In genomic region chr15:53006844-53007243, GRCm38 (mm10) we compare ENCODE assay signal across 28 mouse cellular contexts.
"Had no signal": no experiment of that assay in that cellular context is flagged by ENCODE, and none has a peak within 500 bp of the region (broad histone marks: within the 10 kb centered on the region; RNA-seq: fewer than 3 reads in every experiment).

No protein-coding gene starts in this region.

- H3K27ac ChIP-seq: embryonic facial prominence, embryonic 10.5 days; embryonic facial prominence, embryonic 12.5 days; embryonic facial prominence, embryonic 13.5 days; embryonic facial prominence, embryonic 15.5 days; forebrain, embryonic 10.5 days; forebrain, embryonic 12.5 days; forebrain, embryonic 13.5 days; forebrain, embryonic 15.5 days; gastrocnemius, adult 2 months; heart, adult 2 months had no signal

- H3K4me1 ChIP-seq: embryonic facial prominence, embryonic 10.5 days; embryonic facial prominence, embryonic 12.5 days; embryonic facial prominence, embryonic 13.5 days; embryonic facial prominence, embryonic 15.5 days; forebrain, embryonic 10.5 days; forebrain, embryonic 12.5 days; forebrain, embryonic 13.5 days; forebrain, embryonic 15.5 days had no signal

- H3K9me3 ChIP-seq: embryonic facial prominence, embryonic 10.5 days; embryonic facial prominence, embryonic 12.5 days; embryonic facial prominence, embryonic 13.5 days; embryonic facial prominence, embryonic 15.5 days; forebrain, embryonic 10.5 days; forebrain, embryonic 12.5 days; forebrain, embryonic 13.5 days; forebrain, embryonic 15.5 days had no signal

- DNase-seq: cerebellum, adult 2 months; cerebellum, adult 8-10 months; cerebellum, adult 9-10 months; cerebellum, adult 9-11 months; cerebellum, postnatal 10 days; cerebellum, postnatal 14 days; cerebellum, postnatal 25 days; cerebellum, postnatal 36 days; embryo, embryonic 11 days; forebrain, postnatal 0 days; gastrocnemius, adult 2 months; gastrocnemius, postnatal 10 days; gastrocnemius, postnatal 14 days; gastrocnemius, postnatal 25 days; gastrocnemius, postnatal 36 days; heart, adult 18-20 months; heart, adult 2 months had no signal

- H3K9ac ChIP-seq: embryonic facial prominence, embryonic 12.5 days; embryonic facial prominence, embryonic 13.5 days; embryonic facial prominence, embryonic 15.5 days; forebrain, embryonic 12.5 days; forebrain, embryonic 13.5 days; forebrain, embryonic 15.5 days; forebrain, postnatal 0 days had no signal

- H3K4me2 ChIP-seq: embryonic facial prominence, embryonic 12.5 days; embryonic facial prominence, embryonic 13.5 days; embryonic facial prominence, embryonic 15.5 days; forebrain, embryonic 12.5 days; forebrain, embryonic 13.5 days; forebrain, embryonic 15.5 days had no signal

- H3K4me3 ChIP-seq: embryonic facial prominence, embryonic 10.5 days; embryonic facial prominence, embryonic 12.5 days; embryonic facial prominence, embryonic 13.5 days; embryonic facial prominence, embryonic 15.5 days; erythroblast, embryonic 14.5 days; forebrain, embryonic 10.5 days; forebrain, embryonic 12.5 days; forebrain, embryonic 13.5 days; forebrain, embryonic 15.5 days; gastrocnemius, adult 2 months; heart, adult 2 months had no signal

- H3K36me3 ChIP-seq: embryonic facial prominence, embryonic 10.5 days; embryonic facial prominence, embryonic 12.5 days; embryonic facial prominence, embryonic 13.5 days; embryonic facial prominence, embryonic 15.5 days; forebrain, embryonic 10.5 days; forebrain, embryonic 12.5 days; forebrain, embryonic 15.5 days had no signal

- H3K27me3 ChIP-seq: embryonic facial prominence, embryonic 12.5 days; embryonic facial prominence, embryonic 13.5 days; embryonic facial prominence, embryonic 15.5 days; forebrain, embryonic 12.5 days; forebrain, embryonic 13.5 days; forebrain, embryonic 15.5 days had no signal

- ATAC-seq: forebrain, embryonic 13.5 days; forebrain, embryonic 14.5 days; forebrain, embryonic 15.5 days; forebrain, embryonic 16.5 days; forebrain, postnatal 0 days had no signal
